Mouse (Mus musculus): ENCODE measurements around the gene Ren1.

Gene Ren1

GRCm38 (mm10) chr1:133344357-133344756 is 6.0 kb upstream of the Ren1 start:
- no peak for DNase-seq (ENCODE audit: low spot score)

DNA sequence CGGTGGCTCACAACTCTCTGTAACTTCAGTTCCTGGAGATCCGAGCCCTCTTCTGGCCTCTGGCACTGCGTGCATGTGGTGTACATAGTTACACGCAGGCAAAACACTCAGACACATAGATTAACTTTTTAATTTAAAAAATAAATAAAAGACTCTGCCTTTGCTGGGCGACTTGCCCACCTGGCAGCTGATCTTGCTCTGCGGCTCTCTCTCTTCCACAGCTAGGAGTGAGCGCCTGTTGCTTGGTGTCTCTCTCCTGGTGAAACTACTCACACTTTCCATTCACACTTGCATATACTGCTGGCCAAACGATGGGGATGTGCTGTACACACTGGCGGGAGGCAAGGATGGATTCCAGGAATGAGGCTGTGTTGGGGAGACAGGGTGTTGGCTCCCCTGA is 3.8 kb upstream of the Ren1 start:
- no peak for DNase-seq (ENCODE audit: low spot score)

- DNase-seq (ENCODE audit: low spot score): no peak
Observed at GRCm38 (mm10) chr1:133347226-133347625, 3.1 kb upstream of the Ren1 start.

- DNase-seq (ENCODE audit: low spot score): no peak
Observed at GRCm38 (mm10) chr1:133347693-133348520, 2.4 kb upstream of the Ren1 start.

- no peak for DNase-seq (ENCODE audit: low spot score)
Observed at GRCm38 (mm10) chr1:133351762-133352161, 1.5 kb downstream of the Ren1 start.

- peak; percentile 80 for DNase-seq (ENCODE audit: low spot score)
Observed at GRCm38 (mm10) chr1:133353371-133353809, 3.1 kb downstream of the Ren1 start.

GRCm38 (mm10) chr1:133355469-133355868 is 5.2 kb downstream of the Ren1 start:
- no peak for DNase-seq (ENCODE audit: low spot score)

DNA sequence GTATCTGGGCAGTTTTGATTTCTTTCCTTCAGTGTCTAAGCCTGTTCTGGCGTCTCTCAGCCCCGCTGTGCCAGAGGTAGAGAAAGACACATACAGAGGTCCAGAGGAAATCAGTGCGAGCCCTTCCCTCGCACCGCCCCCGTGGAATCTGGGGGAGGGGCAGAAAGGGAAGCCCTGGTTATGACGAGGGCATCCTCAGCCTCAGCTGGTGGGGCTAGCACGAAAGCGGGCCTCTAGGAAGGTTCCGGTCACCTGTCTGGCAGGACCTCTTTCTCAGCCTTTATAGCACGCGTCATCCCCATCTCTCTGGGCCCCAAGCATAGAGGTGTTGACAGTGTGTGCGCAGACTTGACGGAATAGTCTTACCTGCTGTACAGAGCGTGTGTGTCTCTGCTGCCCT is 5.6 kb downstream of the Ren1 start:
- no peak for DNase-seq (ENCODE audit: low spot score)

- DNase-seq (ENCODE audit: low spot score): no peak
Observed at GRCm38 (mm10) chr1:133356330-133356729, 6.0 kb downstream of the Ren1 start.

GRCm38 (mm10) chr1:133361006-133361405 is 10.7 kb downstream of the Ren1 start:
- DNase-seq (ENCODE audit: low spot score): no peak

- no peak for DNase-seq (ENCODE audit: low spot score)
Observed at GRCm38 (mm10) chr1:133362103-133362502, 11.8 kb downstream of the Ren1 start.

DNA sequence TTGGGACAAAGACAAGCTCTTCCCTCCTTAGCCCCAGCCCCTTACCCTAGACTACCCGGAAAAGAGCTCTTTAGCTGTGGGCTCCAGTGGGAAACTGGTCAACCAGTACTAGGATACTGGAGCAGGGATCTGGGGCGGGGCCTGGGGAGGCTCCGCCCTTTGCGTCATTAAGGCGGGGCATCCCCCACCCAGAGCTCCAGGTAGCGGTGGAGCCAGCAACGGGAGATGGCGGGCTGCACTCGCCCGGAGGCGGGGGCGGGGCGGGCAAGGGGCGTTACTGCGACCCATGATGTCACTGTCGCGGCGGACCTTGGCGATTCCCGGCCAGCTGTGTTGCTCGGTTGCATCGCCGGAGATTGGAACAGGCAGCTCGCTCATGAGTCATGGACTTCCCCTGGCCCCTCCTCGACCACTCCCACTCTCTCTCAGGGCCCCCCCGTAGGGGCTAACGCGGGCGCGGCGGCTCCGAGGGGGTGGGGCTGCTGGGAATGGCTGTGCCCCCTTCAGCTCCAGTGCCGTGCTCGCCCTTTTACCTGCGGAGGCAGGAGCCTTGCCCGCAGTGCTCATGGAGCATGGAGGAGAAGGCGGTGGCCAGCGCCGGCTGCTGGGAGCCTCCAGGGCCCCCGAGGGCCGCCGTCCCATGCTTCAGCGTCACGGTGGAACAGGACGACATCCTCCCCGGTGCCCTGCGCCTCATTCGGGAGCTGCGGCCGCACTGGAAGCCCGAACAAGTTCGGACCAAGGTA is 13.1 kb downstream of the Ren1 start, which contains the start of gene Etnk2:
TSS of gene Etnk2 (plus strand) at position 297 of the 746 bp plus-strand sequence.
- peak; percentile 82 for DNase-seq (ENCODE audit: low spot score)

- no peak for DNase-seq (ENCODE audit: low spot score)
Observed at GRCm38 (mm10) chr1:133364022-133364630, 13.8 kb downstream of the Ren1 start.

DNA sequence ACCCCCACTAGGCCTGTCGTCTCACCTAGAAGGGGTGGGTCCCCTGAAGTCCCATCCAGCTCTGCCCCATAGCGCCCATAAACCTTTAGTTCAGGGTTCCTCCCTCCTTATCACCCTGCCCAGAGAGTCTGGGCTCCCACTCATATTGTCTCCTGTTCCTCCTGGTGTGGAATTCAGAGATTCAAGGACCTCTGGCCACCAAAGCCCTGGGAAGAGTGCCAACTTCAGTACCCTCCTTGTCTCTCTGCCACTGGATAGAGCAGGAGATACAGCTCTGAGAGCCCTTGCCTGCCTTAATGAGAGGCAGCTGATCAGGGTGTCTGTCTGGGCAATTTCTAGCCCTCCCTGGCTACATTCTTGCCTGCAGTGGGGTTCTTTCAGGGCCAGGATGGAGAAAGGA is 14.6 kb downstream of the Ren1 start:
- DNase-seq (ENCODE audit: low spot score): no peak

DNA sequence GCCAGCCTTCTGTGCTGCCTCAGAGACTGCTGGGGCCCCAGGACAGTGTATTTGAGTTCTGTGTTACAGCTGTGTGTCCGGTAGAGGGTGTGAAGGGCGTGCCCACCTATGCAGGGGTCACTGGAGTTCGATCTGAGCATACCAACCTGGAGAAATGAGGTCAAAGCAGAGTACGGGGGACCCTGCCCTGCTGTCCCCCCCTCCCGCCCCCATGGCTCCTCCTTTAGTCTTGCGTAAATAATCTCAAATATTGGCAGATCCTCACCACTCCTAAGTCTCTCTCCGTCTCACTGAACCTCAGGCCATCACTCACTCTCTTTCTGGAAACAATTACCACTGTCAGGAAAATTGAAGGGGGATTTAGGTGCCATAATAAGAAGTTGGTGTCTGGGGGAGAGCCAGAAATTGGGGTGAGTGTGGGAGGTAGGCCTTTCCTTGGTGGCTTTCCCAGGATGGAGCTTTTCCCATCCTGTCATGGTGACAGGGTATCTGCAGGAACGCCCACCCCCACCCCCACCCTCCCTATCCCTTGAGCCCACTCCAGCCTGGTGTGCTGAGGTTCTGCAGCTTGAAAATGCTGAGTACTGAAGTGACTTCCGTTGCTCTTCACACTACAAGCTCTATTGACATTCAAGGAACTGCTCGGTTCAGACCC is 16.8 kb downstream of the Ren1 start:
- no peak for DNase-seq (ENCODE audit: low spot score)

DNA sequence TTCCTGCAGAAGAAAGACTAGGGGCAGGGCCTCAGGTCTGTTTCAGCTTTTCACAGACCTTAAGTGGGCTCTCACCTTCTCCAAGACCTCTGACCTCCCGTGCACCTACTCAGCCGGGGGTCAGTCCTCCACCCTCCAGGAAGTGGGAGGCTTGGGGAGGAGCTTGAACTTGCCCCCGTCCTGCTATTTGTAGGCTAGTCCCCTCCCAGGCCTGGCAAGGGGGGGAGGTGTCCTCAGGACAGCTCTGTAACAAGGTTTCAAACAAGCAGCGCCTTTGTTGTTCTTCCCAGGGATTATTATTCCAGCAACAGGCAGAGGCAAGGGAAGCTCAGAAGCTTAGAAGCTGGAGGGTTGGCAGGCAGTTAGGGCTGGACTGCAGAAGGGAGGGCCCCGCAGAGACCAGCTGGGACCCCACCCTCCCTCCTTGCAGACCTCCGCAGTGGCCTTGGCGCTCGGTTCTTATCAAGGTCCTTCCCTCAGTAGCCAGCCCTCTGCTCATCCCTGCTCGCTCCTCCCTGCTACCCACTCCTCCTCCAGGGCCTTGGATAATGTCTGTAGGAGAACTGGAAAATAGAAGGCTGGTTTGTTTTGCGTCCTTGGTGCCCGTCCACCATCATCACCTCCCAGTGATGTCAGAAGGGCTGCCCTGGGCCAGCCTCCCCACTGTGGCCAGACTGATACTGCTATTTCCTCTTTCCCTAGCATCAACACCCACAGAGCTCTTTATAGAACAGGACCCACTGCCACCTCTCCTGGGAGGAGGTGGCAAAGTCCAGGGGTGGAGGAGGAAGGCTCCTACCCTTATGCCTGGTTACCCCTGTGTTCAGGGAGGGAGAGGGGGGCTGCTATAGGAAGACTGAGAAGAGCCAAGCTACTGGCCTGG is 17.5 kb downstream of the Ren1 start:
- DNase-seq (ENCODE audit: low spot score): peak; percentile 58

DNA sequence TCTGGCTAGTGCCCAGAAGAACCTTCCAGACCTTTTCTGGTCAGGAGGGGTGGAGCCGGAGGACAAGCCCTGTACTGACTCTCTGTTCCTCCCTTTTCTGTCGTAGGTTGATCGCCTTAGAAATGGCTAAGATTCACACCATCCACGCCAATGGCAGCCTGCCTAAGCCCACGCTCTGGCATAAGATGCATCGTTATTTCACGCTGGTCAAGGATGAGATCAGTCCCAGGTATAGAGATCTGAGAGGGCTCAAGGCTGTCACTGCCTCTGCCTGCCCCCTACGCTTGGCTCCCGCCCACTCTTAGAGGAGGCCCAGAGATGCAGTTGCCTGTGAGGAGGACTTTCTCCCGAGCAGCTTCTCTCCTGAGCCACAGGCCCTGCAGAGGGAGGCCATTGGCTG is 18.3 kb downstream of the Ren1 start:
- DNase-seq (ENCODE audit: low spot score): no peak

DNA sequence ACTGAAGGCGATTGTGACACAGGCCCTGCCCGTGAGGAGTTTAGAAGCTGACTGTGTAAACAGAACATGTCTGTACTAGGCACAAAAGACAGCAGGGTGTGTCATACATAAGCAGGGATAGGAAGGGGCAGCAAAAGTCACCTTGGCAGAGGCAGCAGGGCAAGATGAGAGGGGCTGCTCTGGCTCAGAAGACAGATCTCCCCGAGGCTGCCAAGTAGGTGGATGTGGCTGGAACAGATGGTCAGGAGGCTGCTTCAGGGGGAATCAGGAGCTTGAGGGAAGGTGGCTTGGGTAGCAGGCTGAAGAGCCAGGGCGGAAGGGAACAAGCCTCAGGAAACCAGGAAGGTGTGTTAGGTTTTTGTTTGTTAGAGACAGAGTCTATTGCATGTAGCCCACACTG is 20.0 kb downstream of the Ren1 start:
- no peak for DNase-seq (ENCODE audit: low spot score)

DNA sequence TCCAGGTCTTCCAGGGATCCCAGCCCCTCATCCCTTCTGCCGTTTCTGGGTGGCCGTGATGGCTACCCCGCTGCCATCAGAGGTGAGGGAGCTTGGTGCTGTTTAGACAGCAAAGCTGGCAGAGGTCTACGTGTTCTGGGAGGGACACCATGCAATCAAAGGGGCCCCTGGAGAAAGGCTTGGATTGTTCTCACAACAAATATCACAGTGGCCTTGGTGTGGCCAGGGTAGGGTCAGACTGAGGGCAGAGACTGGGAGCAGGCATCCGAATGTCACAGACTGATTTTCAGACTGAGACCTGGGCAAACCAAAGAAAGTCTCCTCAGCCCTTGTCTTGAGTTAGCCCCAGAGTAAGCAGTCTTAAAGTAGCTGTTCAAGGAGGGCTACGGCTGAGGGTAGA is 21.1 kb downstream of the Ren1 start:
- DNase-seq (ENCODE audit: low spot score): no peak

GRCm38 (mm10) chr1:133372113-133372512 is 21.8 kb downstream of the Ren1 start:
- DNase-seq (ENCODE audit: low spot score): no peak

DNA sequence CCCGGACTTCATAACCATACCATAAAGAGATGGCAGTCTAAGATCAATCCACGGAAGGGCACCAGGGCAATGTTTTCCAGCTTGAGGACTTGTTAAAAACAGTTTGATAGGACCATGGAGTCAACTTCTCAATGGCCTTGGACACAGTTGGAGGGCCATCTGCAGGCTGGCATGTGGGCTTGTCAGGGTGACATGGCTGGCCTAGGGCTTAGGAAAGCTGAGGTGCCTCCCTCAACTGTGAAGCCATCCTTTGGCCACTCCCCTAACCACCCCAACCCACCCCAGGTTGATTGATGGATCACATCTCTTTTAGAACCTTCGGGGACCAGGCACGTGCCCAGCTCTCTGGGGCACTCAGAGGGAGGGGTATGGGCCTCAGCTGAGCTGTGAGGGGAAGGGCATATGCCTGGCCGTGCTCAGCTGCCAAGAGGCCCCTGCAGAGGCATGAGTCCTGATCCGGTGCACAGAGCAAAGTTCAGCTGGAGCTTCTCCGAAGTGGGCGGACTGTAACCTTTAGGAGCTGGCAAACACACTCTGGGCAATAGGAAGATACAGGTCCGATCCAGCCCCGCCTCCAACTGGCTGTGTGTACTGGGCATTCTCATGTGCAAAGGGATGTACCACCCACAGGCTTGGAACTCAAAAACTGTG is 25.5 kb downstream of the Ren1 start:
- DNase-seq (ENCODE audit: low spot score): no peak

All from embryo, embryonic 10.5 days (tissue).